Mouse (Mus musculus) adrenal gland, postnatal 36 days (tissue): ENCODE results near the gene Fblim1. TPM values are rescaled to one million over a fixed set of nuclear protein-coding genes. Genes with fewer than 3 reads are reported as not detected.

ENCODE experiments used
- DNase-seq, 2 experiments: peaks; one replicate each; pipeline ENCODE4 v3.0.0; 2021; ENCODE audit warnings: mixed read lengths in 1 of 2
- total RNA-seq, 2 experiments: library from RNA; stranded (reverse); gene quantifications; 2 replicates each; pipeline ENCODE4 v1.2.3; 2021

Fblim1 gene
- total RNA-seq, 2 experiments from 2014 or later, result 9.5 to 12.9 TPM

DNA sequence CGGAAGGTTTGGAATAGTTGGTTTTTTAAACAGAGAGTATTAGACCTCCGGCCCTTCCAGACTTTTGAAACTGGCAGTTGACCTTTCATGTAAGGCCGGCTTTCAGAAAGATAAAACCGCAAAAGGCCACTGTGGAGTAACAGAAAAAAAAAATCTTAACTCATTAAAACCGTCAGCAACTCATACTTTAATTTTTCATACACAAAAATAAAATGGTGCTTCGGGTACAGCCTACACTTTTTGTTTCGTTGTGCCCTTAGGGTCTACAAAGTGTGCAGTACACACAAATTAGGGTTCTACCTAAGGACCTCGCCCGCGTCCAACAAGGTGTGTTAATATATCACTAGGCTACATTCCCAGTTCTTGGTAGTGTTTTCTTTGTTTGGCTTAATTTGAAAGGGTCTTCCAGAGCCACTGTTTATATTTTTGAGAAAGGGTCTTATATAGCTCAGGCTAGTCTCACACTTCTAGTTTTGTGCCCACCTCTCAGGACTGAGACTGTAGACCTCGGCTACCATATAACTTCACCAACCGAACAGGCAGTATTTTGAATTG, 66.6 kb downstream of the Fblim1 start:
- no peak for DNase-seq

DNA sequence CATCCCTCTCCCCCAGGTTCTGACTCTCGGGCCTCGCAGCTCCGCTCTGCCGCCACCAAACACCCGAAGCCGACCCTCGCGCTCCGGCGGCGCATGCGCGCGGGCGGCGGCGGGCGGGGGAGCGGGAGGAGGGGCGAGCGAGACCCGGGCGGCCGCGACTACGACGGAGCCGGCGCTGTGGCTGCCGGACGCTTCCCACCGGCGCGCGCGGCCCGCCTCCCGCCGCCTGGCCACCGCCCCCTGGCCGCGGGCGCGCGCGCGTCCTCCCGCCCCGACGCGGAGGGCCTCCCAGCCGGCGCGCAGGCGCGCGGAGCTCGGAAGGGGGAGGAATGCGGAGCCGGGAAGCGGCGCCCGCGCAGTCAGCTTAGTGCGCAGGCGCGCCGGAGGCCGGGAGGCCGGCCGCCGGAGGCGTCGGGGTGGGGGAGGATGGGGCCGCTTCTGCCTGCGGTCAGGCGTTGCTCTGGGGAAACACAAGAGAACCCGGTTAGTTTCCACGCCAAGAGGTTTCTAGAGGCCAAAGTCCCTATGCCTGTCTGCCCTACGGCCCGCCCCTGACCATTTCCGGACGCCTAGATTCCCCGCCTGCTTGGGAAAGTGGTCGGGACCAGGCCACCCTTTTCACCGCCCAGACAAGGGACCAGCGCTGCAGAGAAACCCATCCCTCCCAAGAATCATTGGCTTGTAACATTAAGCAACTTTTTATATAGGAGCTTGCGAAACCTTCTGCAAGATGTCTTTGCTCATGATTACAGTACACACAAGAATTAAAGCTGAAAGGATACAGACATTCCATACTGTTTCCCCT, 67.3 kb downstream of the Fblim1 start, which contains the start of gene Spen:
Gene Spen, minus strand, starts transcription at position 190 of the 805 bp plus-strand sequence.
- peak; percentile 96 to 98 for DNase-seq

DNA sequence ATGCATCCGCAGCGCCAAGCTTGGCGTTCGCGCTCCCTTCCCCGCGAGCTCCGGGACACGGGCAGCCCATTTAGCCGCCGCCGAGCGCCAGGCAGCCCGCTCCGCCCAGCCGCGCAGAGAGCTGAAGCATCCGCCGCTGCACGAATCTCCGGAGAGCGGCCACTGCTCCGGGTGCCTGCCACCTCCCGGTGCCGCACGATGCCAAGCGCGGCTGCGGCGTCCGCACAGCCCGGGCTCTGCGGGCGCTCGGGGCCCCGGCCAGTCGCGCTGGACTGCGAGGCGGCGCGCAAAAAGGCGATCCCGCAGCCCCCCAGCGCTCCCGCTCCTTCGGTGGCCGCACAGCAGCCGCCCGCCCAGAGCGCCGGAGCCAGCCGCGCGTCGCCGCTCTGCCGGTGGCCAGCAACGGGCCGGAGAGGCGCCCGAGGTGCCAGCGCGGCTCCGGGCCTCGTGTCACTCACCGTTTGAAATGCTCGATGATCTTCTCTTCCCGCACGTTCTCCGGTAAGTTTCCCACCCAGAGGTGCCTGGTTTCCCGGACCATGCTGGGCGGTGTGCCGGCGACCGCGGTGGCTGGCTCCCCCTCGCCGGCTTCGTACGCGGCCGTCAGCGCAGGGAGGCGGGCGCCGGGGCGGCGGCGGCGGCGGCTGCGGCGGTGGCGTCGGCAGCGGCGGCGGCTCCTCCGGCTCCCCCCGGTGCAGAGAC, 68.0 kb downstream of the Fblim1 start:
- DNase-seq, result peak; percentile 48 to 70

DNA sequence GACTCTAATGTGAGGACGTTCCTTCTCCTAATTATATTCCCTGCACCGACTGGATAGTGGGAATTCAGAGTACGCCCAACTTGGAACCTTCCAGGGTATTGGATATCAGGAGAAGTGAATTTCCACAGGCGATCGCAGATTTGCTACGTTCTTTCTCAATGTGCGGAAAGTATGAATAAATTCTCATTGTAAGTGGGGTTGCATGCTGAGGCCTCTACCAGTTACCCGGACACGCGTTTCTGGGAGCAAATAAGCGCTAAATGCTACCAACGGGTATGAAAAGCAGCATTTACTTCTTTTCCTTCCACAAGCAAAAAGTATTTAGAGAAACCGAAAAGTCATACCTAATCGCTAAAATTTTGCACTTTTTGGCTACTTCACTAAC, 68.7 kb downstream of the Fblim1 start:
- DNase-seq, result no peak

DNA sequence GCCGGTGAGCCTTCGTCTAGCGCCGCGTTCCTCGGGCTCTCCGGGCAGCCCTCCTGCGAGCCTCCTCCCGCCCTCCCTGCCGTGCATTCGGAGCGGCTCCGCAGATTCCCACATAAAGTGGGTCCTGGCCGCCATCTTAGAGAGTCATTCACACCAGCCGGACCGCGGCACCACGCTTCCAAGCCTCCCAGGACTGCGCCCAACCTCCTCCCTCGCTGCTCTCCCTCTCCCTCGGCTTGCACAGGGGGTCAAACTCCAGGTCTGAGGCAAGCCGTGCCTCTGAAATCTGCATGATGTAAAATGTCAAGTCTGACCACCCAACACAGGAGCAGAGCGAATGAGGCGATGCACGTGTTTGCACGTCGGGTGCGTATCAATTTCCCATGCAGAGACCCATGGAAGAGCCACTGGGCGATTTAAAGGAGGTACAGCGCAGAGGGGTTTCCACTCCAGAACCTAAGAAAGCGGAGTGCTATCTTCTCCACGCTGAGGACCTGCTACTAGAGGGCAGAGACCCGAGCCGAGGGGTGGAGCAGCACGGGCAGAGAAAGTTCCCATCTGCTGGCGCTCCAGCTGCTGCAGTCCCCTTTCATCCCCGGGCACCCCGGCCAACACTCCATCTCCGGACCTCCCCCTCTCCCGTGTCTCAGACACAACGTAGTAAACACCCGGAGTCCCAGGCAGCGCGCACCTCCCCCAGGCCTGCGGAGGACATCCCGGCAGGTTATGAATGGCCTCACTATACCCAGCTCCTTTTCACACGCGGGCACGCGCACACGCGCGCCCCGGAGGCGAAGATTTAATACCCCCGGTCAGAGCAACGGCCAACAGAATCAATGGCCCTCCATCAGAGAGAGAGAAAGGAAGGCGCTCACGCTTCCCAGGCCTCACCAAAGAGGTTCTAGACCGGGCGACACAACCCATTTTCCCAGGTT, 69.3 kb downstream of the Fblim1 start:
- DNase-seq, result peak; percentile 73 to 82

DNA sequence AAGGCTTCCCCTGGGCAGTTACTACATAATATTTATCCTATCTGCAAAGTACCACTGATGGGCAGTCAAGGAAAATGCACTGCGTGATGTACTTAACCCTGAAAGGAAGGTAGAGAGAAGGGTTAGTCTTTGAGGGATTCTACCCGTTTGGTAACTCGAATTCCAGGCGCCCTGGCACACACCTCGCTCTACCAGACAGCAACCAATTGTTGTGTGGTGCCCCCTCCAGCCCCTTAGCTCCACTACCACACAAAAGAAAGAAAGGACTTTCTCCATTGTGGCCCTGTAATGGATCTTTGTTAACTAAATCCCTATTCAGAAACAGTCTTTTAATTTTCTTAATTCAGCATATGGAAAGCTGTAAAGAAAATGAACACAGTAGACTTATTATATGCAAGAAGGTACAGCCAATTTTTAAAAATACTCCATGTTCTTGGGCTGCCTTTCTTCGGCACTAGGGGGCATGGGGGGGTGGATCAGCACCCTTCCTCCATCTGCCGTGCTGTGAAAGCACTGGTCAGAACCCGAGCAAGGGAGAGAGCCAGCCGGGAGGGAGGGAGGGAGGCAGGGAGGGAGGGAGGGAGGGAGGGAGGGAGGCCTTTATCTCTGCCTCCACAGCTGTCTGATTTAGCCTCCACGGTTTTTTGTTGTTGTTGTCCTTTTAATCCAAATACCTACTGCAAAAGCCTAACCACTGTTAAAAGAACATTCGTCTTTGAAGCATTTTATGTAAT, 70.8 kb downstream of the Fblim1 start:
- DNase-seq, result peak; percentile 63 to 78

DNA sequence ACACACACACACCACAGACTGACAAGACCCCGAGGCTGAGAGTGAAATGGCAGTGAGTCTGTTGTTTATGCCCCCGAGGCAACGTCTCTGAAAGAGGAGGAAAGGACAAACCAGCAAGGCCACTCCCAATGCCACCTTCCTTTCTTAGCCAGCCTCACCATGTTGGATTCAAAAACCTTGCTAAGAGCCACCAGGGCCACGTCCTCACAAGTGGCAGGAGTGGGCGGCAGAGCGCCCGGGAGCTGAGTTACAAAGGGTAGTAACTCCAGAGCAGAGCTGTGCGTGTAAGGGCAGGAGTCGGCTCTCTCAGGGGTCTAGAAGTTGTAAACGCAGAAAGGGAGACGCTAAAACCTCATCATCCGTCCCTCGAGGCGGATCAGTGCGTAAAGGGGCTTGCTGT, 74.9 kb downstream of the Fblim1 start:
- peak; percentile 32 to 48 for DNase-seq

DNA sequence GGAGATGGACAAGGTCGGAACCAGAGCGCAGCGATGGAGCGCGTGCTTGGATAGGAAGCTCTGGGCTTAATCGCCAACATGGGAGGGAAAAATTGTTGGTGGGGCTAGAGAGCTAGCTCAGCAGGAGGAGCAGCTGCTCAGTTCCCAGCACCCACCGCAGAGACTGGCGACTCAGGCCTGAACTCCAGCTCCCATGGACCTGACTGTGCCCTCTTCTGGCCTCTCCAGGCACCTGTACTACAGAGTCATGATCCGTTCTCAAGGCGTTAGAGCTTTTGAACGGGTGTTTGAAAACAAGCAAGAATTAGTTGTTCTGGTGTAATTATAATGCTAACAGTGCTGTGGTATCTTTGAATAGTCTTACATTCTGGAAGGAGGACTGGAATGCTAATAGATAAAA, 77.0 kb downstream of the Fblim1 start:
- DNase-seq, result peak in 1 of 2 experiments; percentile 34

DNA sequence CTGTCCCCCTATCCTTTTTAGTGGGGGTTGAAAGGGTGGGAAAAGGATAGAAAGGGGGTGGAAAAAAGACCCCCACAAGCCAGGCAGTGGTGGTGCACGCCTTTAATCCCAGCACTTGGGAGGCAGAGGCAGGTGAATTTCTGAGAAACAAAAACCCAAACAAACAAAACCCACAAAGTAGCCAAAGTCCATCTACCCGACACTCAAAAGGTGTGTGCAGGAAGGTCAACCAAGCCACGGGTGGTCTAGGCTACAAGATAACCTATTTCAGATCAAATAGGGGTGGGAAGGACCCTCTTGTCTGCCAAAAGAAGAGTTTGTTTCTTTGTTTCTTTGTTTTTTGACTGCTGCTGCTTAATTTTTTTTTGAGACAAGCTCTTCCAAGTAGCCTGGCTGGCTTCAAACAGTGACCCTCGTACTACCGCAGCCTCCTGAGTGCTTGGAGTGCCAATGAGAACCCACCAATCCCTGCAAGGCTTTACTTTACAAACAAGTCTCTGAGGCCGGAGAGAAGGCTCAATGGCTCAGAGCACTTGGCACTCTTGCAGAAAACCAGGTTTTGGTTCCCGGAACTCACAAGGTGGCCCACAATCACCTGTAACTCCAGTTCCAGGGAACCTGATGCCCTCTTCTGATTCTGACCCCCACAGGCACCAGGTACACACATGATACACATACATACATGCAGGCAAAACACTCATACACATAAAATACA, 78.8 kb downstream of the Fblim1 start:
- no peak for DNase-seq

Other genes with a start within 250 kb of the Fblim1 start
- 1 to 10 TPM; 1.8 to 2.7 TPM for gene Fam131c, start 237.9 kb downstream of the Fblim1 start, total RNA-seq
- gene Clcnka, start 207.4 kb downstream of the Fblim1 start, total RNA-seq, result not detected
- not detected for gene Clcnkb, start 190.1 kb downstream of the Fblim1 start, total RNA-seq
- under 1 TPM; 0.33 to 0.46 TPM for gene Hspb7, start 185.3 kb downstream of the Fblim1 start, total RNA-seq
- not detected for gene Srarp, start 170.0 kb downstream of the Fblim1 start, total RNA-seq
- gene Zbtb17, start 161.4 kb downstream of the Fblim1 start, total RNA-seq, result 10 to 100 TPM; 14.8 to 18.7 TPM
- 10 to 100 TPM; 49.9 to 58.3 TPM for gene Spen, start 67.5 kb downstream of the Fblim1 start, total RNA-seq
- gene Tmem82, start 12.5 kb upstream of the Fblim1 start, total RNA-seq, result 1 to 10 TPM in 1 of 2 experiments, under 1 TPM in 1; 0.79 to 1.3 TPM
- 1 to 10 TPM; 3.0 to 7.0 TPM for gene Slc25a34, start 17.7 kb upstream of the Fblim1 start, total RNA-seq
- gene Plekhm2, start 58.8 kb upstream of the Fblim1 start, total RNA-seq, result 10 to 100 TPM; 46.0 to 65.8 TPM
- 1 to 10 TPM in 1 of 2 experiments, not detected in 1; 2.4 TPM for gene Rsc1a1, start 79.5 kb upstream of the Fblim1 start, total RNA-seq
- gene Ddi2, start 117.3 kb upstream of the Fblim1 start, total RNA-seq, result 10 to 100 TPM; 56.6 to 58.9 TPM
- gene Agmat, start 140.6 kb upstream of the Fblim1 start, total RNA-seq, result 10 to 100 TPM; 35.7 to 41.3 TPM
- gene Dnajc16, start 184.8 kb upstream of the Fblim1 start, total RNA-seq, result 10 to 100 TPM; 23.6 to 26.0 TPM
- gene Casp9, start 187.5 kb upstream of the Fblim1 start, total RNA-seq, result 10 to 100 TPM; 16.8 to 24.3 TPM
- not detected for gene Cela2a, start 220.1 kb upstream of the Fblim1 start, total RNA-seq
- not detected for gene Ctrc, start 240.3 kb upstream of the Fblim1 start, total RNA-seq